Mouse (Mus musculus) layer of hippocampus, postnatal 10 days (tissue): ENCODE results near the gene Cdh22. TPM values are rescaled to one million over a fixed set of nuclear protein-coding genes. Genes with fewer than 3 reads are reported as not detected.

Experiments used
- total RNA-seq, 2 experiments: library from RNA; stranded (reverse); gene quantifications; 2 replicates each; pipeline ENCODE4 v1.2.3; 2021

The Cdh22 gene
- total RNA-seq, 2 experiments from 2014 or later = 13.5 to 15.8 TPM

Other genes starting within 250 kb of the Cdh22 start
- gene Ncoa5, start 200.0 kb downstream of the Cdh22 start, total RNA-seq = 10 to 100 TPM; 55.8 to 57.6 TPM
- gene Cd40, start 179.2 kb downstream of the Cdh22 start, total RNA-seq = 1 to 10 TPM; 1.5 to 3.8 TPM
- not detected for gene 1700025C18Rik, start 144.1 kb downstream of the Cdh22 start, total RNA-seq
- 10 to 100 TPM; 49.8 to 53.9 TPM for gene Slc35c2, start 53.0 kb upstream of the Cdh22 start, total RNA-seq
- 100 to 1,000 TPM; 102 to 105 TPM for gene Elmo2, start 91.6 kb upstream of the Cdh22 start, total RNA-seq
- under 1 TPM; 0.85 to 0.94 TPM for gene Zfp663, start 133.9 kb upstream of the Cdh22 start, total RNA-seq
- gene Zfp334, start 153.4 kb upstream of the Cdh22 start, total RNA-seq = 10 to 100 TPM; 13.3 to 13.4 TPM
- under 1 TPM in 1 of 2 experiments, not detected in 1; 0.09 TPM for gene Ocstamp, start 165.6 kb upstream of the Cdh22 start, total RNA-seq
- gene Slc13a3, start 238.4 kb upstream of the Cdh22 start, total RNA-seq = 10 to 100 TPM; 22.1 to 23.8 TPM